Mouse (Mus musculus) gastrocnemius, postnatal 10 days (tissue): ENCODE results near the gene Itga5. TPM values are rescaled to one million over a fixed set of nuclear protein-coding genes. Genes with fewer than 3 reads are reported as not detected.

Source experiments
- DNase-seq: peaks from one replicate; pipeline ENCODE4 v3.0.0; 2021; ENCODE audit warnings: mixed read lengths
- total RNA-seq, 2 experiments: library from RNA; stranded (reverse); gene quantifications; 2 replicates each; pipeline ENCODE4 v1.2.3; 2021

Gene Itga5
- total RNA-seq, 2 experiments from 2014 or later, result 27.6 to 40.5 TPM

DNA sequence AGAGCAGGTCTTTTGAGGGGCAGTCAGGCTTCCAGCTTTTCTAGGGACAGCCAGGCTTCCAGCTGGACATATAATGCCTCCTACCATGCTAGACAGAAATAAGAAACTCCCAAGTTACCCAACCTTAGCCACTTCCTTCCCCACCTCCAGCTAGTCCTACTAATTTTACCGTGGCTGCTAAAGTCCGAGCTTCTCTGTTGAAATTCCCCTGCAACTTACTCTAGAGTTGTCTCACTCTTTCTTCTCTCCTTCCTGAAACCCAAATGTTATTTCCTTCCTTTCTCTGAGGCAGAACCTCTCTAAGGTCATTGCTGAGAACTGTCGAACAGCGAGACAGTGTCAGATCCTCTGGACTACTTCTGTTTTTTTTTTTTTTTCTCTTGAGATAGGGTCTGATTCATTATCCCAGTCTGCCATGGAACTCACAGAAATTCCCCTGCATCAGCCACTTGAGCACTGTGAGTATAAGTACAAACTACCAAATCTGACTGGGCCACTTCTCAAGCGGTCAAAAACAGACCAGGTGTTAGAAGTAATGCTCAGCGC, 56.1 kb downstream of the Itga5 start, which contains the start of gene Gpr84:
Gene Gpr84 (minus strand): TSS at position 248 of the 546 bp plus-strand sequence.
- no peak for DNase-seq

DNA sequence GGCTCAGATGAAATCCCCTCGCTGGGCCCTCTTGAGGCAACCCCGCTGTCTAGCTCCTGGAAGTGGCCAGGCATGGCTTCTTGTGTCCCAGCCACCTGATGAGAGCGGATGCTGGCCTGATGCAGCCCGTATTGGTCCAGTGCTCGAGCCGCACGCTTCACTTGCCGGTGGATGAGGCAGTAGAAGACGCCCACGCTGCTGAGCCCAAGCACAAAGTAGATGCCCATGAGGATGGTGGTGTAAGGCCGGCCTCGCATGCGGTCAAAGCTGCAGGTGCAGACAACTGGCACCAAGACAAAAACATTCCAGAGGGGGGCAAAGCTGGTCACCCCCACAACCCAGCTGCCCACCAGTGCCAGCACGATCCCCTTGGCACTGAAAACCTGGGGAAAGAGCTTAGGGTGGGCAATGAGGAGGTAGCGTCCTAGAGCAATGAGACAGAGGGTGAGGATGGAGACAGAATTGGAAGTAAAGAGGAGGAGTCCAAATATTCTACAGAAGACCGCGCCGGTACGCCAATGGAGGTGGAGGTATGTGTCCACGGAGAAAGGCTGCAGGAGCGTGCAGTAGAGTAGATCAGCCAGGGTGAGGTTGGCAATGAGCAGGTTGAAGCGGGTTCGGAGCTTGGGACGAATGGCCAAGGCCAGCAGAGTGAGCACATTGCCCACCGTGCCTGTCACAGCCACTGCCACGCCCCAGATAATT, 57.5 kb downstream of the Itga5 start:
- no peak for DNase-seq

- DNase-seq, result no peak
Measured at GRCm38 (mm10) chr15:103308056-103308875, 58.3 kb downstream of the Itga5 start.

DNA sequence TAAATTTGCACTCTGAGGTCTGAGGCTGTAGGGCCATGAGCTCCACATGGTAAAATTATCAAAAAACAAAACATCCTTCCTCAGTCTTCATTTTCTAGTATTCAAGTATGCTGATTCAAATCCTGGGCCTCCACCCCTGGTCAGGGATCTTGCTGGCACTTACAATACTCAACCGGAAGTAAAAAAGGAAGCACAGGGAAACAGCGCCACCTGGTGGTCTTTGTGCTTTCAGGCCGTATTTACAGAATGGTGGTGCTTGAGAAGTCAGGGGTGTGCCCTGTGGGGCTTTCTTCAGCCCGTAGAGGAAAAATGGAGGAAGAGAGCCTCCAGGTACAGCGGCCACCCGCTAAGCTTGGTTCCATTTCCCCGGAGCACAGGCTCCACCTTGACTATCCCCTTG, 59.4 kb downstream of the Itga5 start:
- DNase-seq, result peak; percentile 94

- no peak for DNase-seq
Measured at GRCm38 (mm10) chr15:103305792-103306645, 60.5 kb downstream of the Itga5 start.

DNA sequence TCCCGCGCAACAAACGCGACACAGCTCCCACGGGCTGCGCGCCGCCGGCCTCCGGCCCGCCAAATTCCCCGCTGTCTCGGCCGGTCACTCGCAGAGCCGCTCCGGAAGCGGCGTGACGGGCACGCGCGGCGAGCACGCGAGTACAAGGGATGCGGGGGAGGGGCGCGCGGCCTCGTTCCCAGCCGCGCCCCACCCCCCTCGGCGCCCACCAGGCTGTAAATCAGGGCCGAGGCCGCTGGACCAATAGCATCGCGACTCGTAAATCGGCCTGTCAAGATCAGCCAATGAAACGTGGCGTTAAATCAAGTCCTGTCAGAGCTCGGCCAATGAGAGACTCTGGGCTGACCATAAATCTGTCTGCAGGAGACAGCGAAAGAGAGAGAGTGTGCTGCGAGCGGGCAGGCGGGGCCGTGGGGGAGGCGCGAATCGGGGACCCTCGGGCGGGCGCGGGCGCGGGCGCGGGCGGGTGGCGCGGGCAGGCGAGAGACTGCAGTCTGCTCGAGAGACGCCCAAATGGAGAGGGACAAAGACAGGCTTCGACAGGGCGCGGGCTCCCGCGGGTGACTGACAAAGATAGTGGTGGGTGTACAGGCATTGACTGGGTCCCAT, 61.4 kb downstream of the Itga5 start:
- DNase-seq, result peak; percentile 93

DNA sequence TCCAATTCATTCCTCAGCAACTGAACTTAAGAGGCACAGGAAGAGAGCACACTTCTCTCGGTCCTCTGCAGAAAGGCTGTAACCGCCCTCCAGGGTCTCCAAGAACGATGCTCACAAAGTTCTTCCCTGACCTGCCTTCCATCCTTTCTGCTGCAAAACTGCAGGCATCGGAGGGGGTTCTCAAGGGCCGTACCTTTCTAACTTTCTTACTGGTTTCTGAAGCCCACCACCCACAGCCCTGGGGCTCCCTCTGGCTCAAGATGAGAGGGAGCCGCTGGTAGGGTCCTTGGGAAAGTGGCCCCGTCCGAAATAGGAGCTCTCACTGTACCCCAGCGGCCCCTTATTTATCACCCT, 62.0 kb downstream of the Itga5 start:
- no peak for DNase-seq

DNA sequence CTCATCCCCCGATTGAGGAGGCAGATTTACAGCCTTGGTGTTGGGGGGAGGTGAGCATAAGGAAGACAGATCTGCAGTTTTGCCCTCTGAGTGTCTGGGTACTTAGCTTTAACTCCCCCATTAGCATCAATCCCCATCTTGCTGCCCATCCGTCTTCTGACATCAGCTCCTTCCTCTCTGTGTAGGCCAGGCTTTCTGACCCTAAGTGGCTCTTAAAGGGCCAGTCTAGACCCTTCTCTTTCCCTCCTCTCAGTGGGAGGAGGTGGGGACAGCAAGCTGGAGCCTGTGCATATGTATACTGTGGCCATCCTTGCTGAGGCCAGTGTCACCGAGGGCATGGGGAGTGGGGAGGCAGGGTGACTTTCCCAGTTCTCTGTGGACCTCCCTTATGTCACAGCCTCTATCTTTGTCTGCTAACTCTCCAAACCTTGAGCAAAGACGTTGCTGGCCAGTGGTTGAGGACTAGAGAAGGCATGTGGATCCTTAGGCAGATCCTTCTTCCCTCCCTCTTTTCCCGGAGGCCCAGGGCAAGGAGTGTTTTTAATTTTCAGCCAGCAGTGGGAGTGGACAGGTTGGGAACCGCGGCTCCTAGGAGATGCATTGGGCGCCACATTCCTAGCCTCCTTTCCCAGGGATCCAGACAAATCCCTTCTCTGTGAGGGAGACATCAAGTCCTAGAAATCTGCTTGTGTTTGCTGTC, 62.5 kb downstream of the Itga5 start:
- DNase-seq, result no peak

GRCm38 (mm10) chr15:103302341-103303021, 64.1 kb downstream of the Itga5 start:
- DNase-seq, result no peak

GRCm38 (mm10) chr15:103301547-103302340, 64.8 kb downstream of the Itga5 start:
- DNase-seq, result no peak

DNA sequence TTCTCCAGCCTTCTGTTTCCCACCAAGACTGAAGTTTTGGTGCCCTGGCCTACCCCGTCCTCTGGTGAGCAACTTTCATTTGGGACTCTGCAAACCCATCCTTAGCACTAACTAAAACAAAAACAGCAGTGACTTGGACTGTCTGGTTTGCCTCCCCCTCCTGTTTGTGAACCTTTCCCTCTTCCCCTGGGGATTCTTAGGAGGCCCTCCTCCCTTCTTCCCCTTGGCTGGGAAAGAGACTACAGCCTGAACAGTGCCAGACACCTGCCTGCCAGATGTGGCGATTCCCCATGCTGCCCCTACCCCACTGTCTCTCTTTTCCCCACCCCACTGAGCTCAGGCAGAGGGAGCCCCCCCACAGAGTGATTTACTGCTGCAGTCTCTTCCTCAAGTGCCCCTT, 65.5 kb downstream of the Itga5 start:
- no peak for DNase-seq

- DNase-seq, result no peak
Measured at GRCm38 (mm10) chr15:103300560-103300959, 66.0 kb downstream of the Itga5 start.

- DNase-seq, result no peak
Measured at GRCm38 (mm10) chr15:103300067-103300471, 66.5 kb downstream of the Itga5 start.

GRCm38 (mm10) chr15:103299644-103300043, 66.9 kb downstream of the Itga5 start:
- no peak for DNase-seq

DNA sequence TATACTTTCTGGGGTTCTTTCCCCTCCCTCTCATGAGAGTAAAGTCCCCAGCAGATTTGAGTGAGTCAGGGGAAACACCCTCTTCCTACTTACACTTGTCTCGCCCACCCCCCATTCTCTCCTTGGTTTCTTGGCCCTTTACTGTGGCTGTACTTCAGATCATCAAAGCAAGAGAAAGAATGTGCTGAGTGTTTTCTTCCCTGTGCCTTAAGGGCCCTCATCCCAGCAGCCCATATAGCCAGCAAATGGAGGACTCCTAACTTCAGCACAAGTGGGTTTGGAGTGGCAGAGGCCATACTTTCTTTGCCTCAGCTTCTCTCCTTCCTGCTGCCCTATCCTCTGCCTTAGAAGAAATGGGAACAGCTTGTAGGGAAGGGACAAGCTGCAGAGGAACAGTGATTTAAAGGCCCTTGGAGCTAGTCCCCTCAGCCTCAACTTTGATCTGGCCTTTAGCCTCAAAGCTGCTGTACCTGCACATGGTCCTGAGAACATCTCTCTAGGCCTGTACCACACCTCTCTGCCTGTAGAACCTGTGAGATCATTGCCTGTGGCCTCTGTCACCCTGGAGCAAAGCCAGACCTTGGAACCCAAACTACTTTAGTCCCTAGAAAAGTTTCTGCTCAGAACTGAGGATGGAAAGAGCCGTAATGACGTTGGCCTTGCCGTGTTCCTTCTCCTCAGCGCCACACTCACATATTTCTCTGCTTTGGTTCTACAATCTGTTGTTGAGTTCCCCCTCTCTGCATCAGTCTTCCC, 67.5 kb downstream of the Itga5 start:
- no peak for DNase-seq

DNA sequence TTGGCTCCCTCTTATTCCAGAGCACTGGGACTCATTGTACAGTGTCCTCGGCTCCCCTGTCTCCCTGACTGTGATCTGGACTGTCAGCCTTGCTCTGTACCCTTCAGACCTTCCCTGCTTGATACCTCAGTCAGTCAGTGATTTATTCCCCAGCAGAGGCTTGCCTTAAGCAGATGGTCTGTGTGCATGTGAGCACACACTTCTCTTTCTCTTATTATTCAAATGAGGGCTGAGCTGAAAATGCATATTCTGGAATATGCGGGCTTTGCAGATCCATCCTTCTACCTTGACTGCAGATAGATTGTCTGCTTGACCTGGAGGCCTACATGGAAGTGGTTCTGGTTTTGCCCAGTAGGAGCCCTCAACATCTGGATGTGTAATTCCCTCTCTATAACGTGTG, 68.5 kb downstream of the Itga5 start:
- no peak for DNase-seq

GRCm38 (mm10) chr15:103297313-103297712, 69.2 kb downstream of the Itga5 start:
- no peak for DNase-seq

DNA sequence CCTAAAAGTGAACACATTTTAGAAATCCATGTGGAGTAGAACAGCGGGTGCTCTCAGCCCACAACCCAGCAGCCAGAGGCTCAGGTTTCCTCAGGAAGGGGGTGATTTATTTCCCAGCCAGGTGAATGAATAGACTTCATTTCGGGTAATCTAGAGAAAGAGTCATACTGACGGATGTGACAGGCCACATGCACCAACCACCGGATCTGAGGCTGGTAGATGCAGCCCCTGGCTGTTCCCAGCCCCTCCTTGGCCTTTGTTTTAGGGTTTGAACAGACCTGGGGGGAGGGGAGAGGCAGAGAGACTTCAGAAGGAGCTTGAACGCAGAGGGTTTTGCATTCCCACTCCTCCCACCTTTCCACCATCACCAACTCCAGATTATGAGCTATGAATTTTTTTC, 70.7 kb downstream of the Itga5 start:
- DNase-seq, result no peak

GRCm38 (mm10) chr15:103294649-103295048, 71.9 kb downstream of the Itga5 start:
- DNase-seq, result no peak
